Mouse (Mus musculus): Measurements from ENCODE around the gene Rnf41. TPM values are rescaled to one million over a fixed set of nuclear protein-coding genes. Genes with fewer than 3 reads are reported as not detected.

Gene Rnf41
- 24.1 and 29.4 TPM in 2 replicates for polyA plus RNA-seq (2012; rRNA removed)

DNA sequence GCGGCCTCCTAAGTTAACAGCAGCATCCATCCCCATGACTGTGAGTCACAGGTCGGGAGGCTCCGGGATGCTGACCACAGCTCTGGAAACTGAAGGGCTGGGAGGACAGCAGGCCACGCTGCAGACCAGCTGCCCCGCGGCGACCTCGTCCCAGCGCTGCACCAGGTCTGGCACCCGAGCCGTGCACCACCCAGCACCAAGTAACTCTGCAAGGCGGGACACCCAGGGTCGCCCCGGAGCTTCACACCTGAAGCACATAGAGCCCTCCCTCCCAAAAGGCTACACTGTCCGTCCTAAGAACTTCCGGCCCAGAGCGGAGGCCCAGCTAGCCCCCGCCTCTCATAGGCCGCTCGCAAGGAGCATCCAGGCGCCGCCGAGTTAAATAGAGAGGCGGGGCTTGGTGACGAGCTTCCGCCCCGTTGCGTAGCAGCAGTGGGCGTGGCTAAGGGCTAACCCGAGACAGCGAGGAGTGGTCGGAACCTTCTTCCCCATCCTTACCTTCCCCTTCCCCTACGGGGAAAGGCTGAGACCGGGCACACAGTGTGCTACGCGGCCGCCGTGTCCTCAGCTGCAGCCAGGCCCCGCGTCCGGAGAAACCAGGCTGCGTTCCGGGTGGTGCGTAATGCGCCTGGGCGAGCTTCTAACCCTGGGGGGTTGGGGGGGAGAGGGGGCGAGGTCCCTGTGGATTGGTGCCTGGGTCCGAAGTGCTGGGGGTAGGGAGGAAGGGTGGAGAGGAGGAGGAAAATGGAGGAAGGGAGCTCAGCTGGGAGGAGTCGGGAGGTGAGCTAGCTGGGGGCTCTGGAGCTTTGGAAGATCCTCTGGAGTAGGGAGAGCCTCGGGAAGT, at the start of gene Rnf41, which contains the start of gene Nabp2:
TSS of gene Rnf41 (plus strand) at position 447 of the 844 bp plus-strand sequence.
TSS of gene Nabp2 (minus strand) at position 282 of the 844 bp plus-strand sequence.
- Histone ChIP-seq H3K27ac (ENCODE audit: insufficient read depth, low read length) (peak within 1 kb of the TSS; percentile 96), H3K4me1 (ENCODE audit: control insufficient read depth, insufficient read depth, insufficient read length) (peaks cover 16% of the 10 kb centered on the region), H3K36me3 (ENCODE audit: control insufficient read depth, insufficient read depth, low read length) (peaks cover 12% of the 10 kb centered on the region), H3K27me3 (ENCODE audit: control insufficient read depth, insufficient read depth, low read length) (no peaks in the 10 kb centered on the region), H3K4me3 (ENCODE audit: extremely low read depth, insufficient read depth, insufficient read length) (peak within 1 kb of the TSS; percentile 77)
- TF ChIP-seq CTCF (IDR thresholded peaks at IDR 0.05; ENCODE audit: extremely low read depth, insufficient read depth, insufficient read length, insufficient replicate concordance) (no peak), POLR2A (IDR thresholded peaks at IDR 0.05; ENCODE audit: low read depth, low read length) (peak; percentile 48; the same call in 1 of the 2 replicates)
- DNase-seq (ENCODE audit: low read depth in 1 of 2, low spot score in 2 of 2): peak; percentile 84 to 97
- under 1% methylated on average over 49 of the region's 50 CpGs for WGBS

DNA sequence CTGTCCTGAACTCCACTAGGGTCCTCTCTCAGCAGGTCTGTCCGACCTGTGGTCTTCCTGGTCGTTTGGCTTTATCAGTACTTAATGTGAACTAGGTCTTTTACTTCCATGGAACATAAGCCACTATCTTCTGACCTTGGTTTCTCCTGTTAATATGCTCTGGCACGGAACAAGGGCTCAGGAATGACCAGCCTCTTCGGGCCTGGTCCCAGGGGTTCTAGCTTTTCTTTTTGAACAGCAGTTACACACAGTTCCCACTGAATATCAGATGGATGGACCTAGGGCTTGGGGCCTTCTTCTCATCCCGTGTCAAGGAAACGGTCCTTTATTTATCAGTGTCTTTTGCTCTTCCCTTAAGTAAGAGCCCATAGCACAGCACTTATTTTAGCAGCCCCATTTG, 49.6 kb upstream of the Rnf41 start:
- Histone ChIP-seq H3K4me1 (ENCODE audit: control insufficient read depth, insufficient read depth, insufficient read length) (no peaks in the 10 kb centered on the region), H3K4me3 (ENCODE audit: extremely low read depth, insufficient read depth, insufficient read length) (no peak overlapping the region), H3K27ac (ENCODE audit: insufficient read depth, low read length) (no peak overlapping the region), H3K36me3 (ENCODE audit: control insufficient read depth, insufficient read depth, low read length) (peaks cover 22% of the 10 kb centered on the region), H3K27me3 (ENCODE audit: control insufficient read depth, insufficient read depth, low read length) (no peaks in the 10 kb centered on the region)
- no peak for DNase-seq (ENCODE audit: low read depth in 1 of 2, low spot score in 2 of 2)
- no peak for TF ChIP-seq CTCF (IDR thresholded peaks at IDR 0.05; ENCODE audit: extremely low read depth, insufficient read depth, insufficient read length, insufficient replicate concordance)
- no peak for TF ChIP-seq POLR2A (IDR thresholded peaks at IDR 0.05; ENCODE audit: low read depth, low read length)
- WGBS: 95% methylated on average over 6 of the region's 6 CpGs

DNA sequence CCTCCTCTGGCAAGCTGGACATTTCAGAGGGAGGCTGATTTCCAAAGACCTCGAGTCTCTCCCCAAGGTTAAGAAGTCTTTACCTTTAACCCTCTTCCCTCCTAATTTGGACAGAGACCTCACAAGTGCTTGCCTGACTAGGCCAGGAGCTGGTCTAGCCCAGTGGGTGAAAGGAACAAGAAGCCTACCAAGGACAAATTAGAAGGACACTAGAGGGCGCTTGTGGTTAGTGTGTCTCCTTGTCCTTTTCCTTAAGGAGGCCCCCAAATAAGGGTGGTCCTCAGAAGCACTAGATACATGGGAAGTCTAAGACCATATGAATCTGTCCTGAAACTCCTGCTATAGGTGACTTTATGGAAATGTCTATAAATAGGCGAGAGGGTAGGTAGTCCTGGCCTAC, 48.9 kb upstream of the Rnf41 start:
- WGBS: 69% methylated on average over 3 of the region's 3 CpGs
- no peak for DNase-seq (ENCODE audit: low read depth in 1 of 2, low spot score in 2 of 2)
- Histone ChIP-seq H3K27me3 (ENCODE audit: control insufficient read depth, insufficient read depth, low read length) (no peaks in the 10 kb centered on the region), H3K27ac (ENCODE audit: insufficient read depth, low read length) (no peak overlapping the region), H3K36me3 (ENCODE audit: control insufficient read depth, insufficient read depth, low read length) (peaks cover 22% of the 10 kb centered on the region), H3K4me3 (ENCODE audit: extremely low read depth, insufficient read depth, insufficient read length) (no peak overlapping the region), H3K4me1 (ENCODE audit: control insufficient read depth, insufficient read depth, insufficient read length) (no peaks in the 10 kb centered on the region; the same call in 1 of the 2 replicates)
- no peak for TF ChIP-seq CTCF (IDR thresholded peaks at IDR 0.05; ENCODE audit: extremely low read depth, insufficient read depth, insufficient read length, insufficient replicate concordance)

DNA sequence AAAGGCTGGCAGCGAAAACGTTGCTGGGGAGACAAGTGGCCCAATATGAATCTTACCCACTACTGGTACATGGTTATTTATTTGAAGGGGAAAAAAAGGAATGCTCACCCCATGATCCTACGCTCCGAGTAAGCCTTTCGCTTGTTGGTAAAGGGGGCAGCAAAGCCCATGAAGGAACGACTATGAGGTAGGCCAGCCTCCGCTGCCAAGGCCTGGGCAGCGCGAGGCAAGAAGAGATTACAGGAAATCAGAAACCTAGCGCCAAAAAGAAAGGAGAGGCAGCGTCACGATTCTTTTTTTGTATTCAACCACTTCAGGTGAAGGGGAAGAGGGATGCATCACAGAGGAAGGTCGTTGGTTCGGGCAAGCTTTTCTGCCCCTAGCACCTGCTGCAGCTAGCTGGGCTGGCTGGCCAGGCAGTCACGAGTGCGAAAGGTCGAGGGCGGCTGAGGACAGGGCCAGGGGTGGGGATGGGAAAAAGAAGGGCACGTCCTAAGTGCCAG, 43.5 kb upstream of the Rnf41 start:
- Histone ChIP-seq H3K27me3 (ENCODE audit: control insufficient read depth, insufficient read depth, low read length) (no peaks in the 10 kb centered on the region), H3K36me3 (ENCODE audit: control insufficient read depth, insufficient read depth, low read length) (peaks cover 2% of the 10 kb centered on the region; the same call in 1 of the 2 replicates), H3K4me3 (ENCODE audit: extremely low read depth, insufficient read depth, insufficient read length) (peak overlapping the region; percentile 63), H3K27ac (ENCODE audit: insufficient read depth, low read length) (peak overlapping the region; percentile 84), H3K4me1 (ENCODE audit: control insufficient read depth, insufficient read depth, insufficient read length) (no peaks in the 10 kb centered on the region; the same call in 1 of the 2 replicates)
- no peak for DNase-seq (ENCODE audit: low read depth in 1 of 2, low spot score in 2 of 2)
- no peak for TF ChIP-seq CTCF (IDR thresholded peaks at IDR 0.05; ENCODE audit: extremely low read depth, insufficient read depth, insufficient read length, insufficient replicate concordance)
- TF ChIP-seq POLR2A (IDR thresholded peaks at IDR 0.05; ENCODE audit: low read depth, low read length): no peak
- WGBS: 18% methylated on average over 19 of the region's 19 CpGs

DNA sequence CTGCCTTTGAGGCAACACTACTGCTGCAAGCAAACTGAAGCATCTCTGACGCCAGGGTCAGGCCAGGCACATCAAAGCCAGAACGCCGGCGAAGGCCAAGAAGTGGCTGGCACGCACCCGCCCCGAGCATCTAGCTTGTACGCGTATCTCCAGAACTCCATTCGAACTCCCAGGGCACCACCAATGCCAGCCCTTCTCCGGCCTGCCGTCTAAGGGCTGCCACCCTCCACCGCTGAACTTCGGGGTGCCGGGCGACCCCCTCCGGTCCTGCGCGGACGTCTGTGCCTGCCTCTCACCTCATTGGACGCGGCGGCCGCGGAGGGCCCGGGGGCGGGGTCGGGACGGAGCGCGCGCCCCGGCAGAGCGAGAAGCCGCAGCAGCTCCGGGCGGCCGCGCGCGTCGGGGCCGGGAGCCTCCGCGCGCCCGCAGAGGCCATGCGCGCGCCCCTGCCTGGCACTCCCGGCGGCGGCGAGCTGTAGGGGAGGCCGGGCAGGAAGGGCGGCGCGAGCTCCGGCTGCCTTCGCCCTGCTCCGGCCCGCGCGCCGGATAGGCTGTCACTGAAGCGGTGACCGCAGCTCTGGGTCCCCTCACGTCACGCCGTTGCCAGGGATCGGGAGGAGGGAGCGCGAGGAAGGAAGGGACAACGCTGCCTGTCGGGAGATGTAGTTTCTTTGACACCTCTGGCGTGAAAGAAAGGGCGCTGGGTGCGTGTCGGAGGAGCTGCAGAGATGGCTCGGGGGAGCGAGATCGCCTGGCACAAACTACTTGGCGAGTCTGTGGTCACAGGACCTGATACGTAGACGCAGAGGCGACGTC, 42.8 kb upstream of the Rnf41 start, which contains the start of gene Coq10a:
TSS of gene Coq10a (minus strand) at position 596 of the 816 bp plus-strand sequence.
- Histone ChIP-seq H3K4me3 (ENCODE audit: extremely low read depth, insufficient read depth, insufficient read length) (peak within 1 kb of the TSS; percentile 63), H3K36me3 (ENCODE audit: control insufficient read depth, insufficient read depth, low read length) (no peaks in the 10 kb centered on the region; the same call in 1 of the 2 replicates), H3K27me3 (ENCODE audit: control insufficient read depth, insufficient read depth, low read length) (no peaks in the 10 kb centered on the region), H3K4me1 (ENCODE audit: control insufficient read depth, insufficient read depth, insufficient read length) (no peaks in the 10 kb centered on the region; the same call in 1 of the 2 replicates), H3K27ac (ENCODE audit: insufficient read depth, low read length) (peak within 1 kb of the TSS; percentile 84)
- TF ChIP-seq CTCF (IDR thresholded peaks at IDR 0.05; ENCODE audit: extremely low read depth, insufficient read depth, insufficient read length, insufficient replicate concordance) (no peak), POLR2A (IDR thresholded peaks at IDR 0.05; ENCODE audit: low read depth, low read length) (peak; percentile 83)
- WGBS: under 1% methylated on average over 81 of the region's 87 CpGs
- peak; percentile 81 to 87 for DNase-seq (ENCODE audit: low read depth in 1 of 2, low spot score in 2 of 2)

DNA sequence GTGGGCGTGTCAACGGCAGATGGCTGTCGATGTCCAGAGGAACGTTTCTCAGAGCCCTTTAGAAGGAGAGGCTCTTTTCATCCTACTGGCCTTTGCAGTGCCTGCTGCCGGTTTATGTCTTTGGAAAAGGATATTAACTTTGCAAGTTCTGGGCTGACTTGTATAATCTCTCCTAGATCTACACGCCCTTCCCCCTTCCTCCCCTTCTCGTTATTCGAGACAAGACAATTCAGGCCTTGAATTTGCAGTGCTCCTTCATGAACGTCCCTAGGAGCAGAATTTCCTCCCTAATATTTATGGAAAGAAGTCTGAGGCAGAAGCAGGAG, 42.3 kb upstream of the Rnf41 start:
- Histone ChIP-seq H3K36me3 (ENCODE audit: control insufficient read depth, insufficient read depth, low read length) (no peaks in the 10 kb centered on the region; the same call in 1 of the 2 replicates), H3K4me3 (ENCODE audit: extremely low read depth, insufficient read depth, insufficient read length) (peak overlapping the region; percentile 63), H3K27me3 (ENCODE audit: control insufficient read depth, insufficient read depth, low read length) (no peaks in the 10 kb centered on the region), H3K4me1 (ENCODE audit: control insufficient read depth, insufficient read depth, insufficient read length) (no peaks in the 10 kb centered on the region; the same call in 1 of the 2 replicates), H3K27ac (ENCODE audit: insufficient read depth, low read length) (peak overlapping the region; percentile 84)
- no peak for TF ChIP-seq POLR2A (IDR thresholded peaks at IDR 0.05; ENCODE audit: low read depth, low read length)
- TF ChIP-seq CTCF (IDR thresholded peaks at IDR 0.05; ENCODE audit: extremely low read depth, insufficient read depth, insufficient read length, insufficient replicate concordance): no peak
- DNase-seq (ENCODE audit: low read depth in 1 of 2, low spot score in 2 of 2): no peak
- 5% methylated on average over 9 of the region's 9 CpGs for WGBS

Measured in spleen, adult 2 months (tissue).